Mouse (Mus musculus): ENCODE results near the gene Fam19a2. TPM values are rescaled to one million over a fixed set of nuclear protein-coding genes. Genes with fewer than 3 reads are reported as not detected.

Fam19a2 gene
- total RNA-seq, 2 experiments from 2014 or later: 0.12 to 0.17 TPM

- no peak for DNase-seq
- intact Hi-C loops (cut with DNase I): no loop called here
Measured at GRCm38 (mm10) chr10:123367152-123367864, 103.5 kb downstream of the Fam19a2 start.

GRCm38 (mm10) chr10:123383277-123383676, 119.5 kb downstream of the Fam19a2 start:
- intact Hi-C loops (cut with DNase I): no loop called here
- no peak for DNase-seq

- intact Hi-C loops (cut with DNase I): no loop called here
- DNase-seq: no peak
Measured at GRCm38 (mm10) chr10:123385641-123386040, 121.8 kb downstream of the Fam19a2 start.

- intact Hi-C loops (cut with DNase I): no loop called here
- DNase-seq: no peak
Measured at GRCm38 (mm10) chr10:123395429-123395828, 131.6 kb downstream of the Fam19a2 start.

- DNase-seq: no peak
- intact Hi-C loops (cut with DNase I): no loop called here
Measured at GRCm38 (mm10) chr10:123398136-123398535, 134.3 kb downstream of the Fam19a2 start.

GRCm38 (mm10) chr10:123401188-123401587, 137.4 kb downstream of the Fam19a2 start:
- intact Hi-C loops (cut with DNase I): no loop called here
- DNase-seq: no peak

- no peak for DNase-seq
- intact Hi-C loops (cut with DNase I): no loop called here
Measured at GRCm38 (mm10) chr10:123402460-123402859, 138.7 kb downstream of the Fam19a2 start.

- DNase-seq: peak; percentile 2 to 14
- intact Hi-C loops (cut with DNase I): no loop called here
Measured at GRCm38 (mm10) chr10:123414953-123415352, 151.2 kb downstream of the Fam19a2 start.

- no peak for DNase-seq
- intact Hi-C loops (cut with DNase I): no loop called here
Measured at GRCm38 (mm10) chr10:123416024-123416423, 152.2 kb downstream of the Fam19a2 start.

GRCm38 (mm10) chr10:123418616-123419173, 154.9 kb downstream of the Fam19a2 start:
- intact Hi-C loops (cut with DNase I): no loop called here
- DNase-seq: no peak

GRCm38 (mm10) chr10:123420249-123420648, 156.5 kb downstream of the Fam19a2 start:
- intact Hi-C loops (cut with DNase I): no loop called here

GRCm38 (mm10) chr10:123424482-123424881, 160.7 kb downstream of the Fam19a2 start:
- intact Hi-C loops (cut with DNase I): no loop called here

More at GRCm38 (mm10) chr10:123420249-123420648, 156.5 kb downstream of the Fam19a2 start:
- no peak for DNase-seq

GRCm38 (mm10) chr10:123426527-123427363, 162.9 kb downstream of the Fam19a2 start:
- DNase-seq: no peak
- intact Hi-C loops (cut with DNase I): no loop called here

More at GRCm38 (mm10) chr10:123424482-123424881, 160.7 kb downstream of the Fam19a2 start:
- DNase-seq: no peak

GRCm38 (mm10) chr10:123431569-123431968, 167.8 kb downstream of the Fam19a2 start:
- no peak for DNase-seq
- intact Hi-C loops (cut with DNase I): no loop called here

GRCm38 (mm10) chr10:123437576-123437975, 173.8 kb downstream of the Fam19a2 start:
- no peak for DNase-seq
- intact Hi-C loops (cut with DNase I): no loop called here

- peak in 1 of 2 experiments; percentile 10 for DNase-seq
- intact Hi-C loops (cut with DNase I): loop anchor here (5.0 kb wide), 1 partner anchor 626 kb away; no protein-coding TSS in a partner anchor
Measured at GRCm38 (mm10) chr10:123456800-123457199, 193.0 kb downstream of the Fam19a2 start.

- no peak for DNase-seq
- intact Hi-C loops (cut with DNase I): no loop called here
Measured at GRCm38 (mm10) chr10:123460466-123460865, 196.7 kb downstream of the Fam19a2 start.

- intact Hi-C loops (cut with DNase I): no loop called here
- DNase-seq: no peak
Measured at GRCm38 (mm10) chr10:123462305-123462704, 198.5 kb downstream of the Fam19a2 start.

- DNase-seq: no peak
Measured at GRCm38 (mm10) chr10:123514749-123515148, 251.0 kb downstream of the Fam19a2 start.

GRCm38 (mm10) chr10:123520613-123521012, 256.8 kb downstream of the Fam19a2 start:
- intact Hi-C loops (cut with DNase I): no loop called here
- peak; percentile 22 for DNase-seq

More at GRCm38 (mm10) chr10:123514749-123515148, 251.0 kb downstream of the Fam19a2 start:
- intact Hi-C loops (cut with DNase I): no loop called here

- peak; percentile 11 for DNase-seq
- intact Hi-C loops (cut with DNase I): no loop called here
Measured at GRCm38 (mm10) chr10:123521203-123521602, 257.4 kb downstream of the Fam19a2 start.
